Mouse (Mus musculus) erythroblast, adult 5-6 weeks (primary cell): ENCODE measurements around the gene Mcfd2. TPM values are rescaled to one million over a fixed set of nuclear protein-coding genes. Genes with fewer than 3 reads are reported as not detected.
"Not testable (repeated sequence)": the region's sequence is repeated elsewhere in the genome, so short reads cannot be mapped to it uniquely, and the experiment has no call there.

Source experiments
- ATAC-seq: replicated peaks from 2 replicates; pipeline ENCODE4 v1.8.0; 2016; ENCODE audit warnings: moderate number of reproducible peaks, mild to moderate bottlenecking, moderate TSS enrichment, inconsistent platforms; ENCODE audit not compliant: poor library complexity, low FRiP score, severe bottlenecking
- total RNA-seq, 2 experiments: library from RNA; stranded (forward) in 1 of 2; stranded (reverse) in 1 of 2; fragments of 150-400 nt in 1 of 2; fragments of 200-764, 138-1000 nt in 1 of 2; gene quantifications; 2 replicates each; pipeline versions ENCODE4 v1.2.3 to v1.2.4; 2015 to 2017; ENCODE audit warnings: low replicate concordance in 2 of 2

Gene Mcfd2
- 7.5 and 14.2 TPM in 2 replicates for total RNA-seq (2015; ENCODE audit: low replicate concordance)
- total RNA-seq (2017; ENCODE audit: low replicate concordance) = 12.3 and 15.8 TPM in 2 replicates

DNA sequence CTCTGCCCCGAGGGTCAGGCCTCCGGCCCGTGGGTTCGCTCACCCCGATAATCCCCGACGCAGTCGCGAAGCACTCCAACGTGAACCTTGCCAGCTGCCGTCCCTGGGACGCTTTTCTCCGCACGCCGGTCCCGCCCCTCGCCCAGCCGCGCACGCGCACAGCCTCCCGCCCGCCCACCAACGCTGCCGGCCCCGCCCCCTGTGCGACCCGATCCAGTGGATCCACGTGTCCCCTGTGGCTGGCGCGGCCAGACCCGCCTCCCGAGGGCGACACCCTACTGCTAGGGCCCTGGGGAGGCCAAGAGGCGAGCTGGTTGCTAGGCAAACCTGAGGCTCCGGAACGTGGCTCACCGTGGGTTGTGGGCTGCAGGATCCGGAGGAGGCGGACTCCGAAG, at the start of gene Mcfd2:
TSS of gene Mcfd2 (minus strand) at position 144 of the 395 bp plus-strand sequence.
- peak; percentile 94 for ATAC-seq

DNA sequence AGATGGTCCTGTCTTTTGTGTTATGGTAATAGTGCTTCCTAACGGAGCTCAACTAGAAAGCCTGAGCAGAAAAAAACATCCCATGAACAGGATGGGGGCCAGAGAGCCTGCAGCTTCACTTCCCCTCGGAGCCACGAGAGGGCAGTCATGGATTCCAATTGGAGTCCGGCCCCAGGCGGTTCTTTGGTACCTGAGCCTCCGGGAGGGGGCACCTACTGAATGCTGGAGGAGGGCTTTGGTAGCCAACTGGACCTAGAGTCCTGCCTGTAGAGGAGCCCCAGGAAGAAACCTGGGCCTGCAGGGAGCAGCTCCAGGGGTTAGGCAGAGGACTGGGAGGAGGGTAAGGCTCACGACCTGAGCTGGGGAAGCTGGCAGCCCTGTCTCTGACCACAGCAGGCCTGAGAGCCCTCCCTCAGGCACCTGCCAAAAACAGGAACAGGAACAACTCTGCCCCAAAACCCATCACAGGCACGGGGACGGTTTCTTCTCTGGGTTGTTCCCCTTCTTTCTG, 49.3 kb upstream of the Mcfd2 start:
- ATAC-seq = peak; percentile 77

DNA sequence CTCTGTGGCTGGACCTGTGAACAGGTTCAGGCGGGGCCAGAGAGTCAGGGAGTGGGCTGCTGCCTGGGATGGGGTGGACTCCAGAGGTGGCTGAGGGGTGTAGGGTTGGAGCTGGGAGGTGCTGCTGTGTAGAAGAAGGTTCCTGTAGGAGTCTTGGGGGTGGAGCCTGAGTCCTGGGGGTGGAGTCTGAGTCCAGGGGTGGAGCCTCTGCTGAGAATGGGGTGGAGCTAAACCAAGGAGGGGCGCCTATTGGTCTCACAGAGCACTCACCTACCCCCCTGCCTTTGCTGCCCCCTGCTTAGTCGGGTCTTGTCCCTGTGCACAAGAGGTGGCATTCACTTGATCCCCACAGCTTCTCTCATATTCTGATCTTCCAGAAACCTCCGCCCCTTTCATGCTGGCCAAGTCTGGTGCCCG, 48.8 kb upstream of the Mcfd2 start:
- peak; percentile 53 for ATAC-seq

DNA sequence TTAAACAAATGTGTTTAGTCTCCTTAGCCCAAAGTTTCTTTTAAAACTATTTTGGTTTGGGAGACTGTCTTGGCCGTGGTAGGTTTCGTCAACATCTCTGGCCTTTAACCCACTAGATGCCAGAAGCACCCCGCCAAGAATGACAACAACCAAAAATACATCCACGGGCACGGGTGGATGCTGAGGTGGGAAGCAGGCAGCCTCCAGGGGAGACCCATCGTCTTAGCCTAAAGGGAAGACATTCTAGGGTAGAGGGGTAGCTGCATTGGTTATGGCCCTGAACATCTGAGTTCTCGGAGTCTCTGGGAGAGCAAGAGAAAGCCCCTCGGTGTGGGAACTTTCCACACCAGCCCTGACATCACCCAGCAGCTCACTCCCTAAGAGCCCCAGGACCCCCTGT, 48.4 kb upstream of the Mcfd2 start:
- 0 out of 2 replicates have a peak, but pooled peaks have one; percentile 13 for ATAC-seq

DNA sequence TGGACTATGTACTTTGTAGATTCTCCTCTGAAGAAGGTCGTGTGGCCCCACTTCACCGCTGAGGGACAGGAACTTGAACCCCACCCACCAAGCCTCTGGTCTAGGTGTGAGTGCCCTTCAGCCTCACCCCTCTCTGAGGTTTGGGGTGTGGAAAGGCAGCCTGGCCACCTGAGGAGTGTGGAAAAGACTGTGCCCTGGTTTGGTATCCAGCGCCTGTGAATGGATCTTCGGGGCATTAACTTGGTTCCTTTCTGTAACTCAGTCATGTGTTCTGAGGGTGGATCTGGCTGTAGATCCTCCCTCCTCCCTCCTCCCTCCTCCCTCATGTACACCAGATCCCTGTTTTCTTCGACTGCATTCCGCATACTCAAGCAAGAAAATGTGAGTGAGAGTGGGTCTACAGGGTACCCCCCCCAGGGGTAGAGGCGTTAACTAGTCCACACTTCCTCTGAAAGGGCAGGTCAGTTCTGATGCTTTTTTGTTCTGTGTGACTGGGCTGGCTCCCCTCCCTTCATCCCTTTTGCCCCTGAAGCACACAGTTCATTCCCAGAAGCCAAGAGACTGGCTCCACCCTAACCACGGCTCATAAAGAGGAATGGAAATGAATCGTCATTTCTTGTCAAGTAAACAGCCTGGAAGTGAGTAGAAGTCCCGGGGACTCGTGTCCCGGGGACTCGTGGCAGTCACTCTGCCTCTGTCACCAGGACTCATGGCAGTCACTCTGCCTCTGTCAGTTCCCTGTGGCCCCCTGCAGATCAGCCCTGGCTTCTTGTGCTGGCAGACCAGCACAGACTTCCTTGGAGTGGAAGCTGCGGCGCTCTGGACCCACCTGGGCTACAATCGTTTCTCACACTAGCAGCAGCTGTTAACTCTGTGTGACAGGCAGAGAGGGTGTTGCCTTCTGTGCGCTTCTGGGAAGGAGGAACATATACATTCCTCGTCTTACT, 47.5 kb upstream of the Mcfd2 start:
- no peak for ATAC-seq

DNA sequence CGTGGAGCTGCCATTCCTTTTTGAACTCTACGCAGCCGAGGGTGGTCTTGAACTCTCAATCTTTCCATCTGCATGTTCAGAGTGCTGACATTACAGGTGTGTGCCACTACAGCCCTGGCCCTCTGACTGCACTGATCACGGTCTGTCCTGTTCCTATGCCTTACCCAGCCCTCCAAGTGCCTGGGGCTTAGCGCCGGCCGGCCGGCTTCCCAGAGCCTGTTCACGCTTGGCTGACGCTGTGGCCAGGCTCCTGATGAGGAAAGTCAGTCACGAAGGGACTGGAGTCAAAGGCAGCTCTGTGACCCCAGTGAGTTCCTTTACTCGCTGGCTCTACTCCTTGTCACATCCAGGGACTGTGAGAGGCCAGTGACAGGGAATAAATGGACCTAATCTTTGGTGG, 46.6 kb upstream of the Mcfd2 start:
- no peak for ATAC-seq

DNA sequence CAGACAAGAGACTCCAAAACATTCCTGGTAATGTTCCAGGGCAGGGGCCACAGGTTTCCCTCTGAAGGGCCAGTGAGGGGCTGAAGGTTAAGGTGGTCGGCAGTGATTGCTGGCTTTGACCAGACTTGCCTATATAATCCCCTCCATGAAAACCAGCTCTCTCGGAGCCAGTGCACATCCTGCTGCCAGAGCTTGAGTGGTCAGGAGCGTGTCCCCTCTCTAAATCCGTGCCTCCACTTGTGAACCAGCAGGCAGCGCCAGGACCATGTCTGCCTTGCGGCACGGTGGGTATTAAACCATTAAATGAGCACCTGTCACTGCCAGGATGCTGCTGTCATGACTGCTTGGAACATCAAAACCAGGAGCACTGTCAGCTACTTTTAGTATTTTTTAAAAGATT, 44.8 kb upstream of the Mcfd2 start:
- ATAC-seq = no peak

DNA sequence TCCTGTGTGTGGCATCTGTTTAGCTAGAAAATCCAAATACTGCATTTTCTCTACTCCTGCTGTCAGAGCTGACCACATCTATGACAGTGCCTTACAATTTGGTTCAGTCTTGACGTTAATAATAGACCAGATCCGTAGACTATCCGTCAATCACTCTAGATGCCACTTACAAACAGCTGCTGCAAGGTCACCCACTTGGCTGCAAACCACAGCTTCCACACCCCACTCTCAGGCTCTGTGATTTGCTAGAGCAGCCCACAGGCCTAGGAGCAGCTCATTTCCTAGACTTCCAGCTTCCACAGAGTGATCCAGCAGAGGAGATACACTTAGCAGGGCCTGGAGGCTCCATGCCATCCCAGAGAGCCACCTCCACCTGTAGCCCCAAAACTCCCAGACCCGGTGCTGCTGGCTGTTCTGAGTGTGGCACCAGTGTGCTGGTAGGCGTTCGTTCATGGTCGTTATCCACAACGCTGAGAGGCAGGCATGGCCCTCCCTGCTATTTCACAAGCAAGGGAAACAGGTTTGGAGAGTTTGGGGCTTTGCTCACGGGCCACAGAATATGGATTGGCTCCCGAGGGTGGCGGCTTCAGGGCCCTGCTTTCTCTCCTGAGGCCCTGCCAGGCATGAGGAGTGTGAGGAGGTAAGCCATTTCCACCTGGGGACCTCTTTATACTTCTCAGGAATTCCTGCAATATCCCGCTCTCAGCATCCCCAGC, 43.5 kb upstream of the Mcfd2 start:
- ATAC-seq = no peak

DNA sequence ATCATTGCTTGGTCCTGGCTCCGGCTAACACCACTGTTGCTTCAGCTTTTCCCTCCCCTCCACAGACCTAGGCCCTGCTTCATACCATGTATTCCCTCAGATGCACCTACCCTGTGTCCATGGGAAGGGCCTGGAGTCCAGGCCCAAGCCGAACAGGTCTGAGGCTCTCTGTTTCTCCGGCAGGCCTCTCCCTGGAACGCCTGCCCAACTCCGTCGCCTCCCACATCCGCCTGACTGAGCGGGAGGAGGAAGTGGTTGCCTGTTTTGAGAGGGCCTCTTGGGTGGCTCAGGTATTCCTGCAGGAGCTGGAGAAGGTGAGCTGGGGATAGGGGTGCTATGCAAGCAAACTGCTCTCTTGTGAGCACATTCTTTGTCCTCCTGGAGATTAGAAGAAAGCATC, 41.0 kb upstream of the Mcfd2 start:
- ATAC-seq = no peak

DNA sequence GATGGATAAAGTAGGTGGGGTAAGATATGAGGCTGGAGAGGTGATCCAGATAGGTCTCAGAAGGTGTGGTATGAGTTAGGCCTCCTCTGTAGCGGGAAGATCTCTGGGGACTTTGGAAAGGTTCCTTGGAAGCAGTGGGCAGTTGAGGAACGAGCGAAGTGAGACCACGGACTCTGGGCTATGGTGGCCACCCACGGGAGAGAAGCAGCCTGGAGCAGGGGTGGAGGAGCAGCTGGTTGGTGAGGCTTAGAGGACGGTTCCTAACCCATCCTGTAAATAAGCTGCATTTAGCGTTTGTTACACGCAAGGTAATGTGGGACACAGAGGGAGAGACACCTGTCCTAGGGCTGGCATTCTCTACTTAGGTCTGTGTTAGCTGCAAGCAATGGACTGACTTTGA, 39.3 kb upstream of the Mcfd2 start:
- no peak for ATAC-seq

DNA sequence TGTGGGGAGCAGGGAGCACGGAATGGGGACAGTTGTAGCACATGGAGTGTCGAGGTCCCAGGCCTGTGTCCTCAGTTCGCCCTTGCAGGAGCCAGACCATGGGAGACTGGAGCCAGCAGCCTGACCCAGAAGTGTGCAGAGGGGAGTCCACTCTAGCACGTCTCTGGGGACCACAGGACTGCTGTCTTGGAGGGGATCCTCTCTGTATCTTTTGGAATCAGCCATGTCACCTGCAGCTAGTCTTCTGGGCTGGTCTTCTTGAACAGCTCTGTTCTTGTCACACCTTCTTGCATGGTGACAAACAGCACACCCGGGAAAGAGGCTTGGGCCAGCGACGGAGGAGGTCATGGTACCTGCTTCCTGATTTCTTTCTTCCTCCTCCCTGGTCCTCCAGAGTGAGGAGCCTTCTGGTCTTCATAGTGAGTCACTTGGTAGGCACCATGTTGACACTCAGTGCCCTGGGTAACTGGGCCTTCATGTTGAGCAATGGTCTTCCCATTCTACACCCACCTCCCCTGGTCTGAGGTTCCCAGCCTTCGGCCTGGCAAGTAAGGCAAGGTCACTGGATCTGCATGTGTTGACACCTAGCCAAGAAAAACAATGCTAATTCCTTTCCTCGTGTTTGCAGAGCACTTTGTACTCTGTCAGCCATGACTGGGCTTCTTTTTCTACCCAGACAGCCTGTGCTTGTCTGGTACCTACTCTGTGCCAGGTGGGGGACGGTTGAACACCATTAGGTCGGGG, 38.6 kb upstream of the Mcfd2 start:
- ATAC-seq = no peak

DNA sequence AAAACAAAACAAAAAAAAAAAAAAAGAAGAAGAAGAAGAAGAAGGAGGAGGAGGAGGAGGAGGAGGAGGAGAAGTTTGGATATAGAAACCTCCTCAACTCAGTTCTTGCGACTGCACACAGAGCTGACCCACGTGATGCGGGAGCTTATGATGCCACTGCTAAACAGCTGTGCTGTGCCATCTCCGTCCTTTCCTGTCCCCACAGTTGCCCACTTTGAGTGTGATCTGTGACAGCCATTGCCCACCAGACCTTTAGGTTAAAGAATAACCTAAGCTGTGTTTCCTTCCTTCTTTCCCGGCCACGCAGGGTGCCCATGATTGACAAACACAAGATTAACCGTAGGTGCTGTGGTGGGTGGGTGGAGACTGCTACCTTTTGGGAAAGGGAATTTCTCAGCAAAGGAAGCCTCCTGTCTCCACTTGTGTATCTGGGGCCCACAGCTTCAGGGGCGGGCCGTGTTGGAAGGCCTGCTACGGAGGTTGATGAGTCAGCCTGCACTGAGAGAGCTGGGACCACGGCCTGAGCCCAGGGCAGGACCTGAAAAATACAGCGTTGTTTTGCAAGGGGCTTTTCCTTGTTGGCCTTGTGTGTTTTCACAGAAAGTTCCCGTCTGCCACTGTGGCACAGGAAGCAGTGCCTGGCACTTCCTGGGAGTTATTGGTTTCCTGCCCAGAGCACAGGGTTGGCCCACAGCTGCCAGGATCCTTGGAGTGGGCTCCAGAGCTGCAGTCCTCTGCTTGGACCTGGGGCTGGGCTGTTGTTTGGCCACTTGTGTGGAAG, 36.5 kb upstream of the Mcfd2 start:
- no peak for ATAC-seq

DNA sequence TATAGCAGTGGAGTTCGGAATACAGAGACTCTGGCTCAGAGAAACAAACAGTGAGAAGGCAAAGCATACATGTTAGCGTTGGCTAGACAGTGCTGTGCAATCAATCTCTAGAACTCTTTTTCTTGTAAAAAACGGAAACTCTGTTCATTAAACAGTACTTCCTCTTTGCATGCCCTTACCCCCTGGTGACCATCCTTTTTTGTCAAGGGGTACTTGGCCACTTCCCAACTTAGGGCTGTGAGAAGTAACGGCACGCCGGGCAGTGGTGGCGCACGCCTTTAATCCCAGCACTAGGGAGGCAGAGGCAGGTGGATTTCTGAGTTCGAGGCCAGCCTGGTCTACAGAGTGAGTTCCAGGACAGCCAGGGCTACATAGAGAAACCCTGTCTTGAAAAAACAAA, 35.9 kb upstream of the Mcfd2 start:
- ATAC-seq = not testable (repeated sequence)

DNA sequence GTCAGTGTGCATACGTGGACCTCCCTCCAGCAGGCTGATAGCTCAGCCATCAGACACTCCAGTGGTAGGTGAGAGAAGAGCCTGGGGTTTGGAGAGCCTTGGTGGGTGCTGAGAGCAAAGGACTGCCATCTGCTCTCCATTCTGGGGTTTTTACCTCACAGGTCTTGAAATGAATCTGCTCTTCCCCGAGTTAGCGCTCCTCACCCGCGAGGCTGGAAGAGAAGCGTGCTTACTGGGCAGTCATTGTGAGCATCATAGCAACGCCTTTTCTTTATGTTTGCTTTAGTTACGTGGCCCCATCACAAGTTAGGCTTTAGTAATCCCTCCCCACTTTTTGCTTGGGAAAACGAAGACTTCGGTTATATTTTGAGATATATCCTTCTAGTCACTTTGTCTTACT, 34.6 kb upstream of the Mcfd2 start:
- ATAC-seq = no peak

DNA sequence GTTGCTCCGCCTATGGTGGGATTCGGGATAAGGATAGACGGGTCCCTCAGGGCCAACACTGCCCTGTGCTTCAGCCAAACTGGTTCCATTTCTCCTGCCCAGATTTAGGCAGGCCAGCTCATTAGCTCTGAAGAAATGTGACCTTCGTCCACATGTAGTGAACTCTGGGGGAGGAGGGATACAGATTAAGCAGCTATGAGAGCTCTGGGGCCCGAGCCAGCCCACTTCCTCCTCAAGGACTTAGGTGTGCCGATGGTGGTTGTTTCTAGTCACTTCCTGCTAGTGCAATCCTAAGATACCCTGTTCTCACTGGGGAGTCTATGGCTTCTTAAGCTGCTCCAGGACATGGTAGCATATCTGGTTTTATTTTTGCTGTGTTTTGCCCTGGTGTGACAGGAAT, 33.2 kb upstream of the Mcfd2 start:
- no peak for ATAC-seq

DNA sequence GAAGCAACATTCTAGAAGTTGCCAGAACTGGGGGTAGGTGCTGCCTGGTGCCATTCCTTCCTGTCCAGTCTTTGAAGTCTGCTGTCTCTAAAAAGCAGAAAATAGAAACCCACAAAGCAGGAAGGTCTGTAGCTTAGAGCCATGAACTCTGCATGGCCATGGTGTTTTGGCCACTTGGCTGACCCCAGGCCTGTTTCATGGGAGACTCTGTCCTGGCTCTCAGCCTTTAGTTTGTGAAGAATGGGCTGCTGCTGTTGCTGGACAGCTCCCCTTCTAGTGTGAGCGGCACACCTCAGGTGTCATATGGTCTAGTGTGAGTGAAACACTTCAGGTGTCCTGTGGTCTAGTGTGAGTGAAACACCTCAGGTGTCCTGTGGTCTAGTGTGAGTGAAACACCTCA, 31.0 kb upstream of the Mcfd2 start:
- not testable (repeated sequence) for ATAC-seq

DNA sequence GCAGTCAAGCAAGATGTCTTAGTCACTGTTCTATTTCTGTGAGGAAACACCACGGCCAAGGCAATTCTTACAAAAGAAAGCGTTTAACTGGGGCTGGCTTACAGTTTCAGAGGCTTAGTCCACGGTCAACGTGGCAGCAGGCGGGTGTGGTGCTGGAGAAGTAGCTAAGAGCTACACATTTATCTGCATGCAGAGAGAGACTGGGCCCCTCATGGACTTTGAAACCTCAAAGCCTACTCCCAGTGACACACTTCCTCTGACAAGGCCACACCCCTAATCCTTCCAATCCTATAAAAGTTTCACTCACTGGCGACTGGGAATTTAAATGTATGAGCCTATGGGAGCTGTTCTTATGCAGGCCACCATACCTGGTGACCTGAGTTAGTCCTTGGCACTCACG, 30.0 kb upstream of the Mcfd2 start:
- no peak for ATAC-seq

DNA sequence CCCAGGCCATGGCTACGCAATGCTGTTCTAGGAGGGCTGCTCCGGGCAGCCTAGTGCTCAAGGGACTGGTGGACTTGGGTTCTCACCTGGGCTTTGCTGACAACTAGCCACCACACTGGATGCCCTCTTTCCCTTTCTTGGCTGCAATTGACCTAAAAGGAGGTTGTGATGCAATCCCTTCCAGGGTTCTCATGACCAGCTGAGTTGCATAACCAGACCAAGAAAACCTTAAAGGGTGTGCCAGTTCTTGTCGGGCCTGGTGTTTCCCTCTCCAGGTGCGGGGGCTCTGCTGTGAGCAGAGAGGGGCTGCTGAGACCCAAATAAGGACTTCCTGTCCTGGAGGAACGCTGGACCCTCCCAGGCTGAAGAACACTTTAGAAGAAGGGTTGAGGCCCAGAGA, 27.4 kb upstream of the Mcfd2 start:
- no peak for ATAC-seq

DNA sequence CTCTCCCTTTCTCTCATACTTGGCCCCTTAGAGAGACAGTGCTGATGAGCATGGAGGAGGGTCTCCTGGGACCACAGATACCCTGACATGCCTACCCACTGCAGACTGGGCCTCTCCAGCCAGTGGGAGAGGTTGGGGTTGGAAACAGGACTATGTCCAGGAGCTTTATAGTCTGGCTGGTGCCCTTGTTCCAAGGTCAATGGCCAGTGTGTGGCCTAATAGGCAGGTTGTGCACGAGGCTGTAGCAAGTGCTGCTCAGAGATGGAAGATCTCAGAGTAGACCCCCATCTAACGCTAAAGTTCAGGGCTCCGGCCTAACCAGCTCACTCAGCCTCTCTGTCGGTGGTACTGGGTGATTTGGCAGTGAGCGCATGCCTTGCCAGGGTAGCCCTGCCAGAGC, 26.0 kb upstream of the Mcfd2 start:
- no peak for ATAC-seq
